Mouse (Mus musculus) urinary bladder, postnatal 25 days (tissue): ENCODE data around the gene Ppcs.

ENCODE experiments used
- DNase-seq: peaks from one replicate; pipeline ENCODE4 v3.0.0; 2022; ENCODE audit warnings: low spot score

Ppcs gene

GRCm38 (mm10) chr4:119417894-119418293 is 4.3 kb downstream of the Ppcs start:
- no peak for DNase-seq

GRCm38 (mm10) chr4:119417270-119417669 is 5.0 kb downstream of the Ppcs start:
- no peak for DNase-seq

- DNase-seq = peak; percentile 74
Observed at GRCm38 (mm10) chr4:119415072-119415753, 7.0 kb downstream of the Ppcs start, which contains the start of gene Ccdc30. TSS of gene Ccdc30 (minus strand) at chr4:119415521.

DNA sequence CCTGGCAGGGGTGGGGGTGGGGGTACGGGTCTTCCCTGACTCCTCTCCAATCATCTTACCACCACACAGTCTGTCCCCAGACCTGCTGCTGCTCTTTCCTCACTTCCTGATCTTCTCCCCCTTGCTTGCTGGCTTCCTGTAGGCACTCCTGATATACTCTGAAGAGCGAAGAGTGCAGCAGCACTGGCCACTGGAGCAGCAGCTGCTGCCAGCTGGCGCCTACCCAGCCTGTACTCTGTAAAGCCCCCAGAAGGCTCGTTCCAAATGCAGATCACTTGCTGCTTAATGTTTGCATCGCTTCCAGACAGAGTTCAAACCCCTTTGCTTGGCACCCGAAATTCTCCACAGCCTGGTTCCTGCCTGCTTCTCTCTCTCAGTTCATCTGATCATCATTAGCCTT is 9.4 kb downstream of the Ppcs start:
- DNase-seq = no peak

- DNase-seq = no peak
Observed at GRCm38 (mm10) chr4:119411877-119412650, 10.2 kb downstream of the Ppcs start.

DNA sequence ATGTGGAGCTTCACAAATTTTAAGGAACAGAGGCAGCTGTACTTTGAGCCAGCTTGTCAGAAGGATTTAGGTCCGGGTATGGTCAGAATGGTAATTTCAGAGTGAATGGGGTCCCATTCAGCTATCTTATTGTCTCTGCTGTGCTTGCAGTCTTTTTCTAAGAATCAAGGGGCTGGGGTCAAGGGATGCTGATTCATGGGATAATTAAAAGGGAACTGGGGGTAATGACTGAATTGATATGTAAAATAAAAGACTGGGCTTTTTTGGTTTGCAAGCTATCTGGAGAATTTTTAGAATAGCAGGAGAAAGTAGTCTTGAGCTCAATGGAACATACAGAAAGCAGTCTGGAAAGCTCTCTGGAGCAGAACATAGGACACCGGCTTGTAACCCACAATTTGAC is 18.8 kb downstream of the Ppcs start:
- DNase-seq = no peak

- DNase-seq = no peak
Observed at GRCm38 (mm10) chr4:119400896-119401295, 21.3 kb downstream of the Ppcs start.

- DNase-seq = no peak
Observed at GRCm38 (mm10) chr4:119398751-119399150, 23.5 kb downstream of the Ppcs start.

DNA sequence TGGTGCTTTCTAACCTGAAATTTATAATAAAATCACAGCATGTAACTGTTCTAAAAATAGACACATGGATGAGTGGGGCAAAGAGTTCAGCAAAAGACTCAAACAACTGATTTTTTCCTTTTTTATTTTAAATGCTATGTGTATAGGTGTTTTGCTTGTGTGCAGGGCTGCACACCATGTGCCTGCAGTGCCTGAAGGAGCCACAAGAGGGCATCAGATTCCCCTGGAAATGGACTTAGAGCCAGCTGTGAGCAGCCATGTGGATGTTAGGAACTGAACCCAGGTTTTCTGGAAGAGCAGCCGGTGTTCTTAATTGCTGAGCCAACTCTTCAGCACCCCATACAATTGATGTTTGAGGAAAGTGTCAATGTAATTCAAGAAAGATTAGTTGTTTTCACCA is 31.9 kb downstream of the Ppcs start:
- DNase-seq = no peak

DNA sequence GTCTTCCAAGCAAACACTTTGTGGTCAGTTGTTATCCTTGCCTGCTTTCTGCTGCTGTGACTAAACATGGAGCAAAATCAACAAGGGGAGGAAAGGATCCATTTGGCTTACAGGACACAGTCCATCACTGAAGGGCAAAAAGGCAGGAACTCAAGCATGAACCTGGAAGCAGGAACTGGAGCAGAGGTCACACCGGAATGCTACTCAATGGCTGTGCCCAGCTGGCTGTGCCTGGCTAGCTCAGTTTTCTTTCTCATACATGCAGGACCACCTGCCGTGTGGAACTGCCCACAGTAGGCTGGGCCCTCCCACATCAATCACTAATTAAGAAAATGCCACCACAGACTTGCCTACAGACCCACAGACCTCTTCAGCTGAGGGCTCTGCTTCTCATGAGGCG is 33.0 kb downstream of the Ppcs start:
- DNase-seq = no peak

DNA sequence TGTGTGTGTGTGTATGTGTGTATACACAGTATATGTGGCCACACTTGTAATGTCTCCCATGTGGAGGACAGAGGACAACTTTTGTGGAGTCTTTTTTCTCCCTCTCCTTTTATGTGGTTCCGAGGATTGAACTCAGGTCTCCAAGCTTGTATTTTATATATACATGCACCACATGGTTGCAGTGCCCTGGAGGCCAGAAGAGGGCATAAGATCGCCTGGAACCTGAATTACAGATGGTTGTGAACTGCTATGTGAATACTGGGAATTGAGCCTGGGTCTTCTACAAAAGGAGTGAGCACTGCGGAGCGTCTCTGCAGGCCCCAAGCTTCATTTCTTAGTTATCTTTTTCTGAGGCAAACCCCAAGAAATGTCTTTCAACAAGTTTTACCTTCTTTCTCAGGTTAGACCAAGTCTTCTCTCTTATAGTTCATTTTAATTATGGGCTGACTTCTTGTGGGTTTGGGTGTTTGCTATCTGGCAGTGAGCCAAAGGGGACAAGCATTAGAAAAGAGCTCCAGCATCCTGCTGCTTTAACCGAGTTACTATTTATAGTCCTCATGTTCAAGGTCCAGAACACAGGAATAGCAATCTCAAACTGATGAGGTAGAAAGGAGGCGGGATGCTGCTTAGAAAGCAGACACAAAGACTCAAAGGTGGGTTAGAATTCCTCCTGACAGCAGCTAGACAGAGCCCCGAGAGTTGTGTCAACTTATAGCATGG is 40.6 kb downstream of the Ppcs start:
- DNase-seq = no peak

- DNase-seq = no peak
Observed at GRCm38 (mm10) chr4:119369460-119369859, 52.8 kb downstream of the Ppcs start.
